Mouse (Mus musculus): Measurements from ENCODE around the gene Tha1.

Gene Tha1

GRCm38 (mm10) chr11:117881787-117882186 is 8.5 kb upstream of the Tha1 start:
- no peak for DNase-seq (ENCODE audit: low spot score)

- no peak for DNase-seq (ENCODE audit: low spot score)
These were observed 7.7 kb upstream of the Tha1 start for GRCm38 (mm10) chr11:117880977-117881358.

- DNase-seq (ENCODE audit: low spot score) = no peak
These were observed 7.2 kb upstream of the Tha1 start for GRCm38 (mm10) chr11:117880336-117880976.

- no peak for DNase-seq (ENCODE audit: low spot score)
These were observed 6.4 kb upstream of the Tha1 start for GRCm38 (mm10) chr11:117879676-117880075.

GRCm38 (mm10) chr11:117878892-117879291 is 5.6 kb upstream of the Tha1 start:
- DNase-seq (ENCODE audit: low spot score) = no peak

GRCm38 (mm10) chr11:117877917-117878745 is 4.8 kb upstream of the Tha1 start:
- DNase-seq (ENCODE audit: low spot score) = no peak

- no peak for DNase-seq (ENCODE audit: low spot score)
These were observed 2.4 kb upstream of the Tha1 start for GRCm38 (mm10) chr11:117875681-117876080.

- no peak for DNase-seq (ENCODE audit: low spot score)
These were observed 1.1 kb upstream of the Tha1 start for GRCm38 (mm10) chr11:117874419-117874818.

- no peak for DNase-seq (ENCODE audit: low spot score)
These were observed 1.2 kb downstream of the Tha1 start for GRCm38 (mm10) chr11:117871911-117872584.

GRCm38 (mm10) chr11:117871376-117871775 is 1.9 kb downstream of the Tha1 start:
- DNase-seq (ENCODE audit: low spot score) = no peak

GRCm38 (mm10) chr11:117870688-117871365 is 2.5 kb downstream of the Tha1 start:
- peak; percentile 93 for DNase-seq (ENCODE audit: low spot score)

- peak; percentile 72 for DNase-seq (ENCODE audit: low spot score)
These were observed 7.3 kb downstream of the Tha1 start for GRCm38 (mm10) chr11:117865988-117866387.

- DNase-seq (ENCODE audit: low spot score) = no peak
These were observed 8.5 kb downstream of the Tha1 start for GRCm38 (mm10) chr11:117864805-117865204.

- no peak for DNase-seq (ENCODE audit: low spot score)
These were observed 10.0 kb downstream of the Tha1 start for GRCm38 (mm10) chr11:117863174-117863856.

- DNase-seq (ENCODE audit: low spot score) = peak; percentile 33
These were observed 12.7 kb downstream of the Tha1 start, which contains the start of gene Tmem235 for GRCm38 (mm10) chr11:117860601-117861000. Tmem235 (plus strand) TSS chr11:117860752.

GRCm38 (mm10) chr11:117858392-117858791 is 14.9 kb downstream of the Tha1 start:
- no peak for DNase-seq (ENCODE audit: low spot score)

- DNase-seq (ENCODE audit: low spot score) = no peak
These were observed 15.8 kb downstream of the Tha1 start for GRCm38 (mm10) chr11:117857462-117857861.

GRCm38 (mm10) chr11:117855975-117856374 is 17.3 kb downstream of the Tha1 start:
- no peak for DNase-seq (ENCODE audit: low spot score)

- DNase-seq (ENCODE audit: low spot score) = no peak
These were observed 17.9 kb downstream of the Tha1 start for GRCm38 (mm10) chr11:117855360-117855759.

- no peak for DNase-seq (ENCODE audit: low spot score)
These were observed 19.0 kb downstream of the Tha1 start for GRCm38 (mm10) chr11:117854241-117854640.

GRCm38 (mm10) chr11:117852875-117853274 is 20.4 kb downstream of the Tha1 start:
- DNase-seq (ENCODE audit: low spot score) = no peak
